Mouse (Mus musculus): ENCODE measurements at regions not wholly inside any gene's neighbourhood (a gene's known extent, or its start where the extent isn't known, plus 50 kb on each side); places are given as distances from the start of the nearest gene placed in this dataset.
"Not testable (repeated sequence)": the region's sequence is repeated elsewhere in the genome, so short reads cannot be mapped to it uniquely, and the experiment has no call there.

- peak; percentile 8 for DNase-seq (ENCODE audit: extremely low read depth, low read depth, low spot score)
Measured at GRCm38 (mm10) chr1:73668691-73669090, 455.6 kb downstream of the Tns1 start.

DNA sequence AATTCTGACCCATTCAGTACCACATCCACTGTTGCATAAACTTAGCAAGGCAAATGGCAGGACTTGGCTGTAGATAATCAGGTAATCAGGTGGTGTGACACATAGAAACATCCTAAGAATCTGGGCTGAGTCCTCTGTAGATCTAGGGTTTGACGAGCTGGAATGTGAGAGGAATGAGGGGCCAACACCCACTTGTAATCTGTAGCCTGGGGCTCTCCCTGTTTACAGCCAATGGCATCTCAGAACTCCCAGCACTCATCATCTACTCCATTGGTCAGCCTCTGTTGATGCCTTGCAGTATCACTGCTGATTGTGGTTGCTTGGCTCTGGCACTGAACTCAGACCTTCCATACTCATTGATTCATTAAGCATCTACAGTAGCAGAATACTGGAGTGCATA, 460.7 kb downstream of the Tns1 start:
- DNase-seq (ENCODE audit: extremely low read depth, low read depth, low spot score) = no peak

- no peak for DNase-seq (ENCODE audit: extremely low read depth, low read depth, low spot score)
Measured at GRCm38 (mm10) chr1:73645011-73645410, 479.2 kb downstream of the Tns1 start.

GRCm38 (mm10) chr1:73644394-73644793, 479.9 kb downstream of the Tns1 start:
- DNase-seq (ENCODE audit: extremely low read depth, low read depth, low spot score) = no peak

DNA sequence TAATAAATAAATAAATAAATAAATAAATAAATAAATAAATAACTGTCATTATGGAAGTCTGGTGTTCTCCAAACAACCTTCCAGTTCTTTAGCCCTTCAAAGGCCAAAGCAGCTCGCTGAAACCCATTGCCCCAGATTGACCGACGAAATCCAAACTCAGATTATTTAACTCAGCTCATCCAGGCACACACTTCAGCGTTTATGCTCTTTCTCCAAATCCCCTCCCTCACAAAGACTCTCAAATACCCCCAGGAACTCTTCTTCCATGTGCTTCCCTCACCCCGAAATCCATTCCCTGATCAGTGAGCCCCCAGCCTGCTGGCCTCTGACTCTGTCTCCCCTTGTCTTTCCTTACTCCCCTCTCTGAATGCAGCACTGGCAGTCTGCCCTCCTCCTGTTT, 480.8 kb downstream of the Tns1 start:
- DNase-seq (ENCODE audit: extremely low read depth, low read depth, low spot score) = no peak

GRCm38 (mm10) chr1:73642691-73643109, 481.5 kb downstream of the Tns1 start:
- no peak for DNase-seq (ENCODE audit: extremely low read depth, low read depth, low spot score)

DNA sequence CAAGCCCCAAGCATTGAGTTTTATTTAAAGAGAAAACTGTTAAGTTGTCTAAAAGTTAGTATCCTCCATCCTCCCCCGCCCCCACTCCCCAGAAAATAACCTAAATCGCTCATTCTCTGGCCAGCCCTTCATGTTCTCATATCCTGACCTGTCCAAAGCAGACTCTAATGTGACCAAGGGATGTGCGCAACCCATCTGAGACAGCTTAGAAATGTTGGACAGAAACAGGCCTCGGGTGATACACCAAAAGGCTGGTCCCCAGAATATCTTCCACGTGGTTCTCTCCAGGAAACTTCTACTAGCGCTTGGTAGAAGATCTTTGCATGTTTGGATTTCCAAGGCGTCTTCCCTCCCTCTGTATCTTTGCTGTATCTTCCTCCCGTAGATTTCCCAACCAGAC, 482.8 kb downstream of the Tns1 start:
- no peak for DNase-seq (ENCODE audit: extremely low read depth, low read depth, low spot score)

GRCm38 (mm10) chr1:73640726-73641451, 483.4 kb downstream of the Tns1 start:
- DNase-seq (ENCODE audit: extremely low read depth, low read depth, low spot score) = no peak

- no peak for DNase-seq (ENCODE audit: extremely low read depth, low read depth, low spot score)
Measured at GRCm38 (mm10) chr1:73635709-73636108, 488.5 kb downstream of the Tns1 start.

DNA sequence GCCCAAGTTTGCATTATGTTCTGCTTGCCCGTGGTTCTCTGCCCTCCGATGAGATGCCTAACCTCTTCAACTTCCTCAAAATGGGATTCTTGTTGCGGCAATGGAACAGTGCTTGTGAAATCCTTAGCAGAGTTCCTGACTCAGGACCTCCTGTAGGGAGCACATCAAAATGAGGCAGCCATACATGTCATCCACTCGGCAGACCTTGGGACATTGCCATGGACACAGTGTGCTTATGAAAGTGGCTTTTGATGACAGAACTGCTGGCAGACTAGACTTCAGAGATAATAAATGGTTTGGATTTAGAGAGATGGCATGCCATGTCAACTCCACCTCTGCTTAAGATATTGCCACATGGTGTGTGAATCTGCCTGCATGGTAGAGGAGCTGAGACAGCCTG, 489.4 kb downstream of the Tns1 start:
- DNase-seq (ENCODE audit: extremely low read depth, low read depth, low spot score) = no peak

DNA sequence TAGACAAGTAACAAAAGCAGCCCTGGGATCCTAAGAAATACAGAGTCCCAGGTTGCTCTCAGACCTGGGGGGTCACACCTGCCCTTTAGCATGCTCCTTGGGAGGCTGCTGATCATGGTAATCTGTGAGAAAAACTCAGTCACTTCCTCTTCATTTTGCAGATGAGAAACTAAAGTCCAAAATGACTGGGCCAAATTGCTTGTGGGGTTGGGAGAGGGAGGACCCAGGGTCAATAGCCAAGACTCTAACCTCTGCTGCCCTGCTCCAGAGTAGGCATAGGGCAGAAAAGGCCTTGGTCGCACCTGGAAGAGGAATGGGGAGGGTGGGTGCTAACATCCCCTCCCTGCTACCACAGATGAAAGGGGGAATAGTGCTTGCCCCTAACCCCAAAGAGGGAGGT, 491.2 kb downstream of the Tns1 start:
- DNase-seq (ENCODE audit: extremely low read depth, low read depth, low spot score) = no peak

- no peak for DNase-seq (ENCODE audit: extremely low read depth, low read depth, low spot score)
Measured at GRCm38 (mm10) chr1:73630363-73630762, 493.9 kb downstream of the Tns1 start.

GRCm38 (mm10) chr1:73625365-73625764, 498.9 kb downstream of the Tns1 start:
- peak; percentile 18 for DNase-seq (ENCODE audit: extremely low read depth, low read depth, low spot score)

- DNase-seq (ENCODE audit: extremely low read depth, low read depth, low spot score) = not testable (repeated sequence)
Measured at GRCm38 (mm10) chr1:73621121-73621520, 503.1 kb downstream of the Tns1 start.

DNA sequence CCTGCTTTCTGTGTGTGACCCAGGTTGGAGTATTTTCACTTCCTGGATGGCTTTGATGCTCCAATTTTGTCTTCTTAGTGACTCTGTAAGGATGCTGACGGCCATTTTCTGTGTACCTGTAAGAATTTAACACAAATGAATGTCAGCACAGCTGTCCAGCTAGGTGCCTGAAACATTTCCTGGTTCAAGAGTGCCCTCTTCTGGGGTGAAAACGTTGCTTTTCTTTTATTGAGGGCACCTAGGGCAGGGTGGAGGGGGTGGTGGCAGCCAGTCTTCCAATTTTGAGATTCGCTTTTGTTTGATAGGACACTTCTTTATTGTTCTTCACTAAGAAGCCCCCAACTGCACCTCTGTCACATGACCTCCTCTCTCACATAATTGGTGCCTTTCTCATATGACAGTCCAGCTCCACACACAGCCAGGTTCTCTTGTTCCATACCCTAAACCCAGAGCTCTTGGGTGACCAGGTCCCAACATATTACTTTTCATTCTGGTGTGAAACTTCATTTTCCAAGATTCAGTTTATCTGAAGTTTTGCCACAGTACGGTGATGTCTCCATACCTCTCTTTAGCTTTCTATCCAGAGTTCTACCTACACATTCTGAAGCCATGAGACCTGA, 505.6 kb downstream of the Tns1 start:
- no peak for DNase-seq (ENCODE audit: extremely low read depth, low read depth, low spot score)

DNA sequence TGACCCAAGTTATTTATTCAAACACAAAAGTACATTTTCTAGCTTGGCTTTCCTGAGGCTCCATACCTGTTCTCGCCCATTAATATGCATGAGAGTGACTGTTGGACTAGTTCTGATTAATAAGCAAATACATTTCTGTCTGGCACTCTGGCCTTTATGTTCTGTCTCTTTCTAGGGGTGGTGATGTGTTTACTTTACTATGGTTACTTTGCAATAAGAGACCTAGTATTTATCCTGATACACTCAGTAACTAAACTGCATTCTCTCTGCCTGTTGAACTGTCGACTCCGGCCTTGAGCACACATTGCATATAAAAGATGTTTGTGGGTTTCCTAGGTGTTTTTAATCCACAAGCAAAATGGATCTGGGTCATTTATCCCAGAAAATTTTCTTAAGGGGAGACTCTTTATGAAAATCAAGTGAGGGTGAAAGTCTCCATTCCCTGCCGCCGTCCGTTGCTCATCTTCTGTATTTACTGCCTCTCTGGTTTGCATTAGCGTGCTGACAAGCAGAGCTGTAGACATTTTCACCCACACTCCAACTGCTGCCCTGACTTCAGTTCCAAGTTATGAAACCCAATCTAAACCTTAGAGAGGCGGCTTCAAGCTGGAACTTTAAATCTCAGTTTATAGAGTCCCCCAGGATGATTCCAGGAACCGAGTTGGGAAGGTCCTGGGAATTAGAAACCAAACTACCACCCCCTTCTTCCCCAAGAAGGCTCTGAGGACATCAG, 530.4 kb downstream of the Tns1 start:
- DNase-seq (ENCODE audit: extremely low read depth, low read depth, low spot score) = no peak

- no peak for DNase-seq (ENCODE audit: extremely low read depth, low read depth, low spot score)
Measured at GRCm38 (mm10) chr1:73591342-73592099, 532.7 kb downstream of the Tns1 start.

DNA sequence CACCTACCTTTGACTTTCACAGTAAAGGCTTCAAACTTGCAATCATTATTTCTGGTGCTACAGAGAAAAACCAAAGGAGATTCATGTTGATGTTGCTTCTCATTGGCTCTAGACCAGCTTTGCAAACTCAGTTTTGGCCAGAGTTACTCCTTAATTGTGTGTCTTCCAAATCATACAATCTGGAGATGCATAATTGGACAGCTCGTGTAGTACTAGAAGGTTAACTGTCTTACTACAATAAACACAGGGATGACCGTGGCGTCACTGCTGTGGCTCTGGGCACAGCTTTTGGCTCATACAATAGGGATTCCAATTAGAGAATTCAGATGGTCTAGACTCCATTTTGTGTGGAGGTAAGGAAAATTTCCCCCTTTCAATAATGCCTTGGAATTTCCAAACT, 544.6 kb downstream of the Tns1 start:
- DNase-seq (ENCODE audit: extremely low read depth, low read depth, low spot score) = no peak

- no peak for DNase-seq (ENCODE audit: extremely low read depth, low read depth, low spot score)
Measured at GRCm38 (mm10) chr1:73577019-73577418, 547.2 kb downstream of the Tns1 start.

DNA sequence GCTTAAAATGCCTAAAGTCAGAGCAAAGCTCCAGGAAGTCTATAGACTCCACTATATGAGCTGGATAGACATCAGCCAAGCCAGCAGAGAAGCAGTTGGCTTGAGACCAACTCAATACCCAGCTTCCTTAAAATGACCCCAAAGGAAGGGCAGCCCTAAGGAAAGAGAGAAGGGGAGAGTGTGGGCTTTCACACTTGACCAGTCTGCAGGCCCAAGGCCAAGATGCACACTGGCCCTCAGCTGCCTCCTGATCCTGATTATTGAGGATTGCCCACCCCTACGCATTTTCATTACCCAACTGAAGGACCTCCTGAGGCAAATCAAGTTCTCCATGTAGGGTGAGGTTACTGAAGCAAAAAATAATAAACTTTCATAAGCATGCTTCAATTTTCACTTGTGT, 548.6 kb downstream of the Tns1 start:
- no peak for DNase-seq (ENCODE audit: extremely low read depth, low read depth, low spot score)

DNA sequence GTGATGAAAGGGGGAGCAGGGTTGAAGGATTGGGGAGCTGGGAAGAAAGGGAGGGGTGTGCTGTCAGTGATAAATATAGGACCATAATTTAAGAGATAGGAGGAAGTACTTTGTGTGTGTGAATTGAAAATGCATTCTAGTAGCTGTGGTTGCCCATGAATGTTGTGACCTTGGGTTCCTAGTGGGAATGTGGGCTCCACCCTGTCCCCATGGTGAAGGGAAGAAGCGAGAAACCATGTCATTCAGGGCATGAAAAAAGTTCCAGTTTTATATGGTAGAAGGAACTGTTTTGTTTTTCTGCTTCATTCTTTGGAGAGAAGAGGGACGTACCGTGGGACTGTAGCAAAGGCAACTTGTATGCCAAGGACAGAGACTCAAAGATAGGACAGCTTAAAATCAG, 553.3 kb downstream of the Tns1 start:
- no peak for DNase-seq (ENCODE audit: extremely low read depth, low read depth, low spot score)

Measured in fat pad, adult 2 months (tissue).